Mouse (Mus musculus) limb, embryonic 13.5 days (tissue): ENCODE data around the gene Ccdc17. TPM values are rescaled to one million over a fixed set of nuclear protein-coding genes. Genes with fewer than 3 reads are reported as not detected.

Experiments used
- polyA plus RNA-seq: library from polyadenylated mRNA; unstranded; fragments of >200 nt; fragmentation: Nextera tagmentation; extraction: Ambion mirVana; gene quantifications from 2 replicates; pipeline ENCODE4 v1.2.1, GENCODE M21; 2015

Gene Ccdc17
- polyA plus RNA-seq, 1 experiment from 2014 or later: 3.1 TPM

Other genes with a start within 250 kb of the Ccdc17 start
- 14.7 and 15.1 TPM in 2 replicates for gene Mast2, start 132.5 kb upstream of the Ccdc17 start, polyA plus RNA-seq
- gene Ipp, start 89.1 kb upstream of the Ccdc17 start, polyA plus RNA-seq: 15.6 and 16.5 TPM in 2 replicates
- 20.4 and 20.8 TPM in 2 replicates for gene Tmem69, start 40.7 kb upstream of the Ccdc17 start, polyA plus RNA-seq
- 32.1 and 34.8 TPM in 2 replicates for gene Gpbp1l1, start 39.0 kb upstream of the Ccdc17 start, polyA plus RNA-seq
- 203 and 211 TPM in 2 replicates for gene Nasp, start 31.3 kb downstream of the Ccdc17 start, polyA plus RNA-seq
- 774 and 800 TPM in 2 replicates for gene Akr1a1, start 55.0 kb downstream of the Ccdc17 start, polyA plus RNA-seq
- 1,184 and 1,195 TPM in 2 replicates for gene Prdx1, start 88.9 kb downstream of the Ccdc17 start, polyA plus RNA-seq
- 25.0 and 27.1 TPM in 2 replicates for gene Mmachc, start 111.8 kb downstream of the Ccdc17 start, polyA plus RNA-seq
- 23.8 and 27.5 TPM in 2 replicates for gene Ccdc163, start 111.9 kb downstream of the Ccdc17 start, polyA plus RNA-seq
- gene Tesk2, start 124.3 kb downstream of the Ccdc17 start, polyA plus RNA-seq: 10.9 and 11.4 TPM in 2 replicates
- 40.4 and 41.2 TPM in 2 replicates for gene Toe1, start 211.0 kb downstream of the Ccdc17 start, polyA plus RNA-seq
- 18.2 and 19.4 TPM in 2 replicates for gene Mutyh, start 211.1 kb downstream of the Ccdc17 start, polyA plus RNA-seq
- 1.0 TPM in 2 replicates for gene Hpdl, start 225.1 kb downstream of the Ccdc17 start, polyA plus RNA-seq